20 mouse cellular contexts compared by ENCODE assay signal in genomic region chr11:98321677-98322003, GRCm38 (mm10). TPM values are rescaled to one million over a fixed set of nuclear protein-coding genes. Genes with fewer than 3 reads are reported as not detected.
A peak's percentile ranks its signal among the peaks of the same experiment; 100 is the strongest.
DNase-seq lines count a peak whose midpoint lies in the region; ATAC-seq lines count a peak whose summit lies in the region.
"Had no signal": no experiment of that assay in that cellular context is flagged by ENCODE, and none has a peak within 500 bp of the region (broad histone marks: within the 10 kb centered on the region; RNA-seq: fewer than 3 reads in every experiment).

No protein-coding gene starts in this region.

- H3K9me3 ChIP-seq in hindbrain, embryonic 15.5 days, result no peaks in the 10 kb centered on the region
- H3K9me3 ChIP-seq in hindbrain, embryonic 10.5 days, result no peaks in the 10 kb centered on the region
- H3K9me3 ChIP-seq in forebrain, embryonic 12.5 days, result no peaks in the 10 kb centered on the region
- no peaks in the 10 kb centered on the region for H3K9me3 ChIP-seq in hindbrain, embryonic 16.5 days (ENCODE audit: control insufficient read depth, low read length)
- H3K9me3 ChIP-seq in kidney, embryonic 16.5 days (ENCODE audit: low read length), result no peaks in the 10 kb centered on the region
- H3K9me3 ChIP-seq: heart, embryonic 15.5 days; liver, embryonic 13.5 days; midbrain, embryonic 13.5 days; stomach, embryonic 15.5 days had no signal

- peak; percentile 61 for DNase-seq in cerebellum, adult 9-10 months
- DNase-seq in cerebellum, adult 8-10 months, result no peak
- no peak for DNase-seq in hindbrain, embryonic 10.5 days (ENCODE audit: low spot score)
- no peak for DNase-seq in kidney, adult 18-20 months
- DNase-seq: heart, postnatal 36 days; kidney, adult 8-10 months; kidney, postnatal 25 days; liver, embryonic 13.5 days; lung, adult 2 months; lung, postnatal 14 days; thymus, adult 18-20 months; thymus, postnatal 36 days had no signal

- 8% methylated on average over 5 of the region's 5 CpGs for WGBS in hindbrain, embryonic 15.5 days
- 7% methylated on average over 5 of the region's 5 CpGs for WGBS in hindbrain, embryonic 10.5 days
- 1% methylated on average over 5 of the region's 5 CpGs for whole genome bisulfite sequencing in forebrain, embryonic 12.5 days
- 14% methylated on average over 5 of the region's 5 CpGs for WGBS in hindbrain, embryonic 16.5 days
- 4% methylated on average over 5 of the region's 5 CpGs for WGBS in kidney, embryonic 16.5 days

- H3K4me1 ChIP-seq in hindbrain, embryonic 15.5 days (replicated peaks), result peaks cover 37% of the 10 kb centered on the region; the same call in 1 of the 2 replicates
- H3K4me1 ChIP-seq in hindbrain, embryonic 10.5 days (replicated peaks), result peaks cover under 1% of the 10 kb centered on the region; the same call in 1 of the 2 replicates
- H3K4me1 ChIP-seq in forebrain, embryonic 12.5 days, result peaks cover 7% of the 10 kb centered on the region; the same call in 1 of the 2 replicates
- peaks cover 11% of the 10 kb centered on the region; the same call in 1 of the 2 replicates for H3K4me1 ChIP-seq in hindbrain, embryonic 16.5 days (ENCODE audit: control insufficient read depth, insufficient read depth, low read depth, low read length)
- H3K4me1 ChIP-seq in kidney, embryonic 16.5 days (ENCODE audit: insufficient read depth, low read length), result no peaks in the 10 kb centered on the region
- H3K4me1 ChIP-seq: liver, embryonic 13.5 days; stomach, embryonic 15.5 days had no signal

- H3K27ac ChIP-seq in hindbrain, embryonic 15.5 days (replicated peaks), result 0 out of 2 replicates have a peak overlapping the region, but pooled peaks have one; percentile 69
- H3K27ac ChIP-seq in hindbrain, embryonic 10.5 days, result no peak overlapping the region
- H3K27ac ChIP-seq in forebrain, embryonic 12.5 days, result 0 out of 2 replicates have a peak overlapping the region, but pooled peaks have one; percentile 68
- peak overlapping the region; percentile 5 for H3K27ac ChIP-seq in hindbrain, embryonic 16.5 days (ENCODE audit: low read depth, low read length)
- H3K27ac ChIP-seq in kidney, embryonic 16.5 days (ENCODE audit: low read length), result no peak overlapping the region
- H3K27ac ChIP-seq: heart, embryonic 15.5 days; liver, embryonic 13.5 days; midbrain, embryonic 13.5 days; stomach, embryonic 15.5 days had no signal

- peaks cover 87% of the 10 kb centered on the region for H3K27me3 ChIP-seq in hindbrain, embryonic 15.5 days
- peaks cover 100% of the 10 kb centered on the region for H3K27me3 ChIP-seq in hindbrain, embryonic 10.5 days (ENCODE audit: insufficient read depth, poor library complexity, severe bottlenecking)
- peaks cover 98% of the 10 kb centered on the region for H3K27me3 ChIP-seq in forebrain, embryonic 12.5 days
- H3K27me3 ChIP-seq in hindbrain, embryonic 16.5 days (replicated peaks; ENCODE audit: control insufficient read depth, insufficient read depth, low read length), result peaks cover 41% of the 10 kb centered on the region
- peaks cover 100% of the 10 kb centered on the region for H3K27me3 ChIP-seq in kidney, embryonic 16.5 days (ENCODE audit: insufficient read depth, low read length)

- no peak overlapping the region for H3K9ac ChIP-seq in hindbrain, embryonic 15.5 days
- no peak overlapping the region for H3K9ac ChIP-seq in forebrain, embryonic 12.5 days
- H3K9ac ChIP-seq in hindbrain, embryonic 16.5 days (ENCODE audit: low read depth, low read length), result no peak overlapping the region
- H3K9ac ChIP-seq in kidney, embryonic 16.5 days (replicated peaks; ENCODE audit: low read length), result no peak overlapping the region
- H3K9ac ChIP-seq: heart, embryonic 15.5 days; liver, embryonic 13.5 days; midbrain, embryonic 13.5 days; stomach, embryonic 15.5 days had no signal

- no peak overlapping the region for H3K4me3 ChIP-seq in hindbrain, embryonic 15.5 days
- H3K4me3 ChIP-seq in hindbrain, embryonic 10.5 days, result no peak overlapping the region
- H3K4me3 ChIP-seq in forebrain, embryonic 12.5 days (replicated peaks), result no peak overlapping the region
- no peak overlapping the region for H3K4me3 ChIP-seq in hindbrain, embryonic 16.5 days (ENCODE audit: low read length)
- H3K4me3 ChIP-seq in kidney, embryonic 16.5 days (ENCODE audit: low read length), result no peak overlapping the region
- H3K4me3 ChIP-seq: heart, embryonic 15.5 days; liver, embryonic 13.5 days; midbrain, embryonic 13.5 days; stomach, embryonic 15.5 days had no signal

- no peak overlapping the region for H3K4me2 ChIP-seq in hindbrain, embryonic 15.5 days
- no peak overlapping the region for H3K4me2 ChIP-seq in forebrain, embryonic 12.5 days
- H3K4me2 ChIP-seq in hindbrain, embryonic 16.5 days (ENCODE audit: low read length), result no peak overlapping the region
- H3K4me2 ChIP-seq in kidney, embryonic 16.5 days (replicated peaks; ENCODE audit: low read depth, low read length), result no peak overlapping the region
- H3K4me2 ChIP-seq: heart, embryonic 15.5 days; liver, embryonic 13.5 days; stomach, embryonic 15.5 days had no signal

- H3K36me3 ChIP-seq in hindbrain, embryonic 15.5 days, result no peaks in the 10 kb centered on the region
- H3K36me3 ChIP-seq in hindbrain, embryonic 10.5 days, result no peaks in the 10 kb centered on the region
- H3K36me3 ChIP-seq in forebrain, embryonic 12.5 days (replicated peaks), result no peaks in the 10 kb centered on the region
- H3K36me3 ChIP-seq in hindbrain, embryonic 16.5 days (ENCODE audit: control insufficient read depth, insufficient read depth, low read length), result no peaks in the 10 kb centered on the region
- H3K36me3 ChIP-seq in kidney, embryonic 16.5 days (ENCODE audit: insufficient read depth, low read length), result no peaks in the 10 kb centered on the region
- H3K36me3 ChIP-seq: heart, embryonic 15.5 days; liver, embryonic 13.5 days; midbrain, embryonic 13.5 days; stomach, embryonic 15.5 days had no signal

- ATAC-seq in hindbrain, embryonic 15.5 days (ENCODE audit: low FRiP score, low read depth), result no peak
- no peak for ATAC-seq in forebrain, embryonic 12.5 days (ENCODE audit: low FRiP score)
- no peak for ATAC-seq in hindbrain, embryonic 16.5 days
- ATAC-seq in kidney, embryonic 16.5 days (ENCODE audit: low FRiP score, low TSS enrichment), result no peak
- ATAC-seq: midbrain, embryonic 13.5 days had no signal

RNA-seq across cellular contexts. Expression of gene Neurod2, which starts 7.8 kb away (rescaled TPM):
- 20.9 and 28.6 TPM in 2 replicates for polyA plus RNA-seq in hindbrain, embryonic 15.5 days (2015; fragmentation: Nextera tagmentation; extraction: Ambion mirVana)
- polyA plus RNA-seq in hindbrain, embryonic 10.5 days (2016; fragmentation: Nextera tagmentation; extraction: Ambion mirVana), result 0.07 and 0.13 TPM in 2 replicates
- 19.9 and 20.5 TPM in 2 replicates for polyA plus RNA-seq in forebrain, embryonic 12.5 days (2016; fragmentation: Nextera tagmentation; extraction: Ambion mirVana)
- polyA plus RNA-seq in hindbrain, embryonic 16.5 days (2015; fragmentation: Nextera tagmentation; extraction: Ambion mirVana), result 22.9 and 23.4 TPM in 2 replicates
- polyA plus RNA-seq in kidney, embryonic 16.5 days (2015; fragmentation: Nextera tagmentation; extraction: Ambion mirVana), result not detected in 2 replicates
- polyA plus RNA-seq: gonadal fat pad, adult 2 months; heart, embryonic 15.5 days; liver, embryonic 13.5 days; lung, adult 2 months had no signal

RNA-seq across cellular contexts. Expression of gene Ppp1r1b, which starts 26.6 kb away (rescaled TPM):
- polyA plus RNA-seq in hindbrain, embryonic 15.5 days (2015; fragmentation: Nextera tagmentation; extraction: Ambion mirVana), result 6.1 and 6.9 TPM in 2 replicates
- polyA plus RNA-seq in hindbrain, embryonic 10.5 days (2016; fragmentation: Nextera tagmentation; extraction: Ambion mirVana), result 1.0 and 1.3 TPM in 2 replicates
- 3.0 and 3.1 TPM in 2 replicates for polyA plus RNA-seq in forebrain, embryonic 12.5 days (2016; fragmentation: Nextera tagmentation; extraction: Ambion mirVana)
- polyA plus RNA-seq in hindbrain, embryonic 16.5 days (2015; fragmentation: Nextera tagmentation; extraction: Ambion mirVana), result 7.7 and 9.3 TPM in 2 replicates
- polyA plus RNA-seq in kidney, embryonic 16.5 days (2015; fragmentation: Nextera tagmentation; extraction: Ambion mirVana), result 5.4 and 5.8 TPM in 2 replicates

RNA-seq across cellular contexts. Expression of gene Stard3, which starts 36.5 kb away (rescaled TPM):
- 36.5 and 40.3 TPM in 2 replicates for polyA plus RNA-seq in hindbrain, embryonic 15.5 days (2015; fragmentation: Nextera tagmentation; extraction: Ambion mirVana)
- 55.5 and 57.8 TPM in 2 replicates for polyA plus RNA-seq in hindbrain, embryonic 10.5 days (2016; fragmentation: Nextera tagmentation; extraction: Ambion mirVana)
- 42.0 and 42.5 TPM in 2 replicates for polyA plus RNA-seq in forebrain, embryonic 12.5 days (2016; fragmentation: Nextera tagmentation; extraction: Ambion mirVana)
- polyA plus RNA-seq in hindbrain, embryonic 16.5 days (2015; fragmentation: Nextera tagmentation; extraction: Ambion mirVana), result 39.0 and 39.9 TPM in 2 replicates
- 62.0 and 62.4 TPM in 2 replicates for polyA plus RNA-seq in kidney, embryonic 16.5 days (2015; fragmentation: Nextera tagmentation; extraction: Ambion mirVana)

Comparison
In these comparisons a context has a peak if more than half of its experiments do, and no peak if none do; other contexts are left out.
1. H3K27ac ChIP-seq: peak in hindbrain, embryonic 15.5 days (single experiment), forebrain, embryonic 12.5 days (single experiment) and hindbrain, embryonic 16.5 days (single experiment); none in hindbrain, embryonic 10.5 days (single experiment) and kidney, embryonic 16.5 days (single experiment).
2. RNA of gene Neurod2, which starts 7.8 kb away (polyA plus RNA-seq): 20.9 to 28.6 TPM in hindbrain, embryonic 15.5 days, 22.9 to 23.4 TPM in hindbrain, embryonic 16.5 days and 19.9 to 20.5 TPM in forebrain, embryonic 12.5 days; 0.07 to 0.13 TPM in hindbrain, embryonic 10.5 days and not detected in kidney, embryonic 16.5 days; every median in the first group is over 10 times any median in the second.